Mouse (Mus musculus): Measurements from ENCODE around the gene Ccdc158.

DNA sequence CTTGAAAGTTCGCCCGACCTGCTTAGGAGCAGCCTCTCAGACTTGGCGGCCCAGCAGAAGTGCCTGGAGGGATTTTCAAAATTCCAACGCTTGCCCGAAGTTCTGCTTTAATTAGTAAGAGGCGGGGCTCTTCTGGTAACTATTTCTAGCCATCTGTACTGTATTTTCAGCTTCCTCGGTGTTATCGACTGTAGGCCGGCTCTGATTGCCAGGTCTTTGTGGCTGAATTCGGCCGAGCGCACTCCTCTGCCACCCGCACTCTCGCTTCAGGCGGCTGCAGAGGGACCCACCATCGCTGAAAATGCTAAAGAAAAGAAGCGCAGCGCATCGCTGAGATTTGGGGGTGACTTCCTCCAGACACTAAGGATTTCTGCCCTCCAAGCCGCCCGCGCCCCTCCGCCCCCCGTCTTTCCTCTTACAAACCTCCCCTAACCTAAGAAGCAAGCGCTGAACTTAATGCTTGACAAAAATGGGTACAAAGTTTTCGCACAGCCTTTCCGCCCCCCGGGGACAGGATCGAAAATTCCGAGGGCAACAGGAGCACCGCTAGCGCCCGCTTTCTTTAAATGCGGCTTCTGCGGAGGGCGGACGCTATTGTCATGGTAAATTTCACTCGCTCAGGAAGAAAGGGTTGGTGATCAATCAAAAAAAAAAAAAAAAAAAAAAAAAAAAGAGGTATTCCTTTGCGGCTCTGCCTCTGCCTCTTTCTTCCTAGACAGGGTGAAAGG is 7.7 kb upstream of the Ccdc158 start:
- TF ChIP-seq POLR2A (IDR thresholded peaks at IDR 0.05; ENCODE audit: borderline replicate concordance, low read depth, low read length) (no peak), CTCF (IDR thresholded peaks at IDR 0.05; ENCODE audit: low read depth, low read length) (no peak)
